17 mouse cellular contexts compared by ENCODE assay signal in the genomic region with DNA sequence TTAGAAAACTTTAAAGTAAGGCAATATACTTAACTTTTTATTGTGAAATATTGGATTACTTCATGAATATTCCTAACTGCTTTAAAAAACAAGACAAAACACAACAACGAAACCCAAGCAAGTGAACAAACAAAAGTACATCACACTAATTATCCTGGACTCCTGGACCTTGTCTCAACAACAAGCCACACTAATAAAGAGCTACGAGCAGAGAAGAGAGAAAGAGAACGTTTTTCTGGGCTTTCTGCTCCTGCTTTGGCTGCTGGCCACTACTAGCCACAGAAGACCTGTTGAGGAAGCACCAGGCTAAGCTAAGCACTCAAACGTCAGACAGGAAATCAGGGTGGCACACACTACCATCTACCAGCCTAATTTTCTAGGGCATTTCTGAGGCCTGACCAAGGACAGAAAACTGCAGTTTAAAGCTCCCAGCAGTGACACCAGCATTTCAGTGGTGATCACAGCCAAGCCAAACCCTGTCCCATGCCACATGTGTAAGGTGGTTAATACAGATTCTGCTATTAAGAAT. TPM values are rescaled to one million over a fixed set of nuclear protein-coding genes. Genes with fewer than 3 reads are reported as not detected.
DNase-seq lines count a peak whose midpoint lies in the region; ATAC-seq and TF ChIP-seq lines count a peak whose summit lies in the region.
"Had no signal": no experiment of that assay in that cellular context is flagged by ENCODE, and none has a peak within 500 bp of the region (broad histone marks: within the 10 kb centered on the region; RNA-seq: fewer than 3 reads in every experiment).

No protein-coding gene starts in this region.

- H3K4me1 ChIP-seq in heart, adult 2 months (ENCODE audit: control insufficient read depth, insufficient read depth, low read length), result peaks cover 5% of the 10 kb centered on the region
- H3K4me1 ChIP-seq in heart, embryonic 12.5 days (replicated peaks), result peaks cover 16% of the 10 kb centered on the region
- no peaks in the 10 kb centered on the region for H3K4me1 ChIP-seq in lung, postnatal 0 days (ENCODE audit: insufficient read depth, low read depth, low read length)
- H3K4me1 ChIP-seq in hindbrain, embryonic 11.5 days (replicated peaks; ENCODE audit: control insufficient read depth, insufficient read depth, low read length), result no peaks in the 10 kb centered on the region
- H3K4me1 ChIP-seq: hindbrain, embryonic 15.5 days; stomach, embryonic 15.5 days had no signal

- TF ChIP-seq EP300 in heart, adult 2 months (IDR thresholded peaks at IDR 0.05; ENCODE audit: insufficient read depth, low read depth, low read length), result no peak
- no peak for TF ChIP-seq EP300 in lung, postnatal 0 days (IDR thresholded peaks at IDR 0.05)

- peak overlapping the region; percentile 57; the same call in 1 of the 2 replicates for H3K27ac ChIP-seq in heart, adult 2 months
- H3K27ac ChIP-seq in heart, embryonic 12.5 days (ENCODE audit: poor library complexity, severe bottlenecking), result no peak overlapping the region
- H3K27ac ChIP-seq in lung, postnatal 0 days (ENCODE audit: low read length), result no peak overlapping the region
- no peak overlapping the region for H3K27ac ChIP-seq in hindbrain, embryonic 11.5 days (ENCODE audit: low read depth, low read length)
- H3K27ac ChIP-seq: hindbrain, embryonic 15.5 days; kidney, postnatal 0 days; lung, embryonic 15.5 days; midbrain, embryonic 12.5 days; neural tube, embryonic 15.5 days; stomach, embryonic 15.5 days had no signal

- H3K4me3 ChIP-seq in heart, adult 2 months, result no peak overlapping the region
- no peak overlapping the region for H3K4me3 ChIP-seq in heart, embryonic 12.5 days
- H3K4me3 ChIP-seq in lung, postnatal 0 days (ENCODE audit: low read depth, low read length), result no peak overlapping the region
- no peak overlapping the region for H3K4me3 ChIP-seq in hindbrain, embryonic 11.5 days (ENCODE audit: low read depth, low read length)
- H3K4me3 ChIP-seq: erythroblast, embryonic 14.5 days; hindbrain, embryonic 15.5 days; lung, embryonic 15.5 days; midbrain, embryonic 12.5 days; neural tube, embryonic 15.5 days; stomach, embryonic 15.5 days had no signal

- H3K79me2 ChIP-seq in heart, adult 2 months (replicated peaks; ENCODE audit: control insufficient read depth, insufficient read depth, low read length), result peaks cover 2% of the 10 kb centered on the region

- intact Hi-C loops in heart, adult 2 months (cut with DNase I), result no loop called here

- TF ChIP-seq CTCF in heart, adult 2 months (IDR thresholded peaks at IDR 0.05), result no peak
- TF ChIP-seq CTCF in lung, postnatal 0 days (IDR thresholded peaks at IDR 0.05), result no peak

- no peaks in the 10 kb centered on the region for H3K9me3 ChIP-seq in heart, embryonic 12.5 days (replicated peaks)
- no peaks in the 10 kb centered on the region for H3K9me3 ChIP-seq in lung, postnatal 0 days (ENCODE audit: low read length)
- H3K9me3 ChIP-seq in hindbrain, embryonic 11.5 days (ENCODE audit: control insufficient read depth, low read length), result no peaks in the 10 kb centered on the region
- H3K9me3 ChIP-seq: hindbrain, embryonic 15.5 days; lung, embryonic 15.5 days; midbrain, embryonic 12.5 days; neural tube, embryonic 15.5 days; stomach, embryonic 15.5 days had no signal

- ATAC-seq in heart, embryonic 12.5 days (ENCODE audit: insufficient number of reproducible peaks, low FRiP score), result no peak
- no peak for ATAC-seq in lung, postnatal 0 days
- ATAC-seq in common myeloid progenitor, adult 5-6 weeks (replicated peaks; ENCODE audit: low read depth, poor library complexity, severe bottlenecking), result peak; percentile 72
- ATAC-seq in hindbrain, embryonic 11.5 days (ENCODE audit: low FRiP score), result no peak

- WGBS in heart, adult 2 months, result 24% methylated on average over 4 of the region's 4 CpGs
- 61% methylated on average over 4 of the region's 4 CpGs for WGBS in heart, embryonic 12.5 days
- 43% methylated on average over 4 of the region's 4 CpGs for WGBS in lung, postnatal 0 days
- 82% methylated on average over 4 of the region's 4 CpGs for WGBS in hindbrain, embryonic 11.5 days

- no peak for TF ChIP-seq POLR2A in heart, adult 2 months (IDR thresholded peaks at IDR 0.05; ENCODE audit: insufficient read depth, low read depth, low read length)

- no peak overlapping the region for H3K9ac ChIP-seq in heart, adult 2 months (ENCODE audit: low read depth, low read length)
- H3K9ac ChIP-seq in heart, embryonic 12.5 days, result no peak overlapping the region
- no peak overlapping the region for H3K9ac ChIP-seq in lung, postnatal 0 days (replicated peaks; ENCODE audit: low read depth)
- H3K9ac ChIP-seq in hindbrain, embryonic 11.5 days (ENCODE audit: low read depth, low read length), result no peak overlapping the region
- H3K9ac ChIP-seq: hindbrain, embryonic 15.5 days; lung, embryonic 15.5 days; midbrain, embryonic 12.5 days; neural tube, embryonic 15.5 days; stomach, embryonic 15.5 days had no signal

- no peak overlapping the region for H3K4me2 ChIP-seq in heart, embryonic 12.5 days
- H3K4me2 ChIP-seq in lung, postnatal 0 days (replicated peaks; ENCODE audit: low read depth, low read length), result no peak overlapping the region
- no peak overlapping the region for H3K4me2 ChIP-seq in hindbrain, embryonic 11.5 days (replicated peaks; ENCODE audit: low read depth, low read length)
- H3K4me2 ChIP-seq: heart, embryonic 11.5 days; hindbrain, embryonic 15.5 days; lung, embryonic 15.5 days; midbrain, embryonic 12.5 days; neural tube, embryonic 15.5 days; stomach, embryonic 15.5 days had no signal

- H3K27me3 ChIP-seq in heart, adult 2 months (ENCODE audit: control insufficient read depth, insufficient read depth, low read length), result no peaks in the 10 kb centered on the region
- H3K27me3 ChIP-seq in heart, embryonic 12.5 days (replicated peaks), result no peaks in the 10 kb centered on the region
- no peaks in the 10 kb centered on the region for H3K27me3 ChIP-seq in lung, postnatal 0 days (replicated peaks; ENCODE audit: insufficient read depth, low read length)
- no peaks in the 10 kb centered on the region for H3K27me3 ChIP-seq in splenic B cell, adult 2 months (ENCODE audit: control insufficient read depth, insufficient read depth, low read length, poor library complexity, severe bottlenecking)
- no peaks in the 10 kb centered on the region for H3K27me3 ChIP-seq in hindbrain, embryonic 11.5 days (ENCODE audit: control insufficient read depth, insufficient read depth, low read length)
- H3K27me3 ChIP-seq: hindbrain, embryonic 15.5 days; lung, embryonic 15.5 days; midbrain, embryonic 12.5 days; neural tube, embryonic 15.5 days; stomach, embryonic 15.5 days had no signal

- no peak for DNase-seq in heart, adult 2 months
- peak; percentile 8 for DNase-seq in lung, postnatal 0 days (ENCODE audit: low spot score)
- no peak for DNase-seq in lung, postnatal 4 days
- peak; percentile 48 for DNase-seq in splenic B cell, adult 2 months (ENCODE audit: low read depth, low spot score)
- DNase-seq in hindbrain, embryonic 11.5 days (ENCODE audit: low spot score), result no peak
- DNase-seq in embryo, embryonic 11 days, result no peak
- DNase-seq: adrenal gland, adult 2 months had no signal

- H3K36me3 ChIP-seq in heart, adult 2 months (ENCODE audit: control insufficient read depth, insufficient read depth, low read length), result peaks cover 9% of the 10 kb centered on the region
- H3K36me3 ChIP-seq in heart, embryonic 12.5 days, result peaks cover 21% of the 10 kb centered on the region; the same call in 1 of the 2 replicates
- H3K36me3 ChIP-seq in lung, postnatal 0 days (ENCODE audit: insufficient read depth, low read length), result no peaks in the 10 kb centered on the region
- H3K36me3 ChIP-seq in splenic B cell, adult 2 months (ENCODE audit: control insufficient read depth, insufficient read depth, low read length, poor library complexity, severe bottlenecking), result no peaks in the 10 kb centered on the region
- no peaks in the 10 kb centered on the region for H3K36me3 ChIP-seq in hindbrain, embryonic 11.5 days (ENCODE audit: control insufficient read depth, insufficient read depth, low read length)
- H3K36me3 ChIP-seq: hindbrain, embryonic 15.5 days had no signal

RNA-seq across cellular contexts. Expression of a gene that starts 28.2 kb away (rescaled TPM):
- 1 to 10 TPM; 4.0 TPM for total RNA-seq in heart, adult 2 months (2021)
- 2.9 and 3.5 TPM in 2 replicates for polyA plus RNA-seq in heart, adult 2 months (2012; rRNA removed)
- polyA plus RNA-seq in heart, embryonic 12.5 days (2016; fragmentation: Nextera tagmentation; extraction: Ambion mirVana), result 8.0 and 9.5 TPM in 2 replicates
- polyA plus RNA-seq in lung, postnatal 0 days (2015; fragmentation: Nextera tagmentation; extraction: Ambion mirVana), result 2.9 and 4.8 TPM in 2 replicates
- 1.6 TPM in 2 replicates for total RNA-seq in common myeloid progenitor, adult 5-6 weeks (2017)
- polyA plus RNA-seq in hindbrain, embryonic 11.5 days (2014; fragmentation: Nextera tagmentation; extraction: Ambion mirVana), result 54.7 and 59.5 TPM in 2 replicates

RNA-seq across cellular contexts. Expression of a gene that starts 28.8 kb away (rescaled TPM):
- 10 to 100 TPM; 20.0 to 21.7 TPM for total RNA-seq in heart, adult 2 months (2021)
- 5.6 and 10.0 TPM in 2 replicates for polyA plus RNA-seq in heart, adult 2 months (2012; rRNA removed)
- polyA plus RNA-seq in heart, embryonic 12.5 days (2016; fragmentation: Nextera tagmentation; extraction: Ambion mirVana), result 43.4 and 44.8 TPM in 2 replicates
- 20.6 and 22.9 TPM in 2 replicates for polyA plus RNA-seq in lung, postnatal 0 days (2015; fragmentation: Nextera tagmentation; extraction: Ambion mirVana)
- total RNA-seq in common myeloid progenitor, adult 5-6 weeks (2017), result 26.6 and 57.0 TPM in 2 replicates
- polyA plus RNA-seq in hindbrain, embryonic 11.5 days (2014; fragmentation: Nextera tagmentation; extraction: Ambion mirVana), result 37.9 and 38.4 TPM in 2 replicates

Comparison
In these comparisons a context has a peak if more than half of its experiments do, and no peak if none do; other contexts are left out.
1. DNase-seq: peak in lung, postnatal 0 days (single experiment) and splenic B cell, adult 2 months (single experiment); none in heart, adult 2 months (0 of 2), lung, postnatal 4 days (0 of 2), hindbrain, embryonic 11.5 days (single experiment) and embryo, embryonic 11 days (single experiment).